Mouse (Mus musculus) lung, postnatal 0 days (tissue): ENCODE results near the gene Osbpl7.

ENCODE experiments used
- CTCF ChIP-seq: IDR thresholded peaks from 2 replicates; pipeline ENCODE4 v1.5.1; 2016; ENCODE audit warnings: antibody characterized with exemption, mild to moderate bottlenecking
- EP300 ChIP-seq: IDR thresholded peaks from 2 replicates; pipeline ENCODE4 v1.6.1; 2016; ENCODE audit warnings: antibody characterized with exemption, mild to moderate bottlenecking, control low read depth

DNA sequence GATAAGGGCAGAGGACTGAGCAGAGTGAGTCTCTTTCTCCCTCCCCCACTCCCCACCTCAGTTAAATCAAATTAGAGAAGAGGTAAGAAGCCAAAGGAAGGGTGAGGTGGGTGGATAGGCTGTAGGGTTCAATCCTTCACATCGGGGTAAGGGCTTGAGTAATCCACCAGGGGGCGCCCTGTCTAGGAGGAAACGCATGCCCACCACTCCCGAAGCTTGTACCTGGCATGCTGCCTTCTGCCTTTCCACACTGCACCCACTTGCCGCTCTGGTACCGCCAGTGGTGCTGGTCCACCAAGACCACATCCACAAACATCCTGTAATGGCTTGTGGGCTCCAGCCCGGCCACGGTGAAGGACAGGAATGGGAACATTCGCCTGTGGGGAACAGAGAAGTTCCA is 51.3 kb downstream of the Osbpl7 start:
- peak; percentile 87 for TF ChIP-seq CTCF
- no peak for TF ChIP-seq EP300
